Mouse (Mus musculus): ENCODE results near the gene Upk2. TPM values are rescaled to one million over a fixed set of nuclear protein-coding genes. Genes with fewer than 3 reads are reported as not detected.
A peak's percentile ranks its signal among the peaks of the same experiment; 100 is the strongest.

The Upk2 gene
- polyA plus RNA-seq (2012; rRNA removed) (0.33 and 0.91 TPM in 2 replicates), polyA plus RNA-seq (2014; fragmentation: Nextera tagmentation; extraction: Ambion mirVana) (0.40 TPM in 1 of 2 replicates, not detected in the other)

DNA sequence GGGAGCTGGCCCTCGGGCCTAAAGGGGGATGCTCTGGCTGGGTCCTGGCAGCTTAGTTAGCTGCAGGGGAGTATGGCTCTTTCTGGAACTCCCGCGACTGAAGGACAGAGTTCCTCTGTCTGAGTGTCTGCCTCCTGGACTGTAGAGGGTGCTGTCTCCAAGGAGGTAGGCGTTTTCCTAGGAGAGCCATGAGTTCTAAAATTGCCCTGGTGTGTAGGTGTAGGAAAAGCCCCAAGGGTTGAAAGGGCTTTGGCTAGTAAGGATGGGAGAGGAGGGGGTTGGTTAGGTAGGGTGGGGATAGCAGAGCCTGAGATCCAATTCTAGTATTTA is at the start of gene Upk2:
Upk2 (minus strand) TSS at position 86 of the 330 bp plus-strand sequence.
- 21% methylated on average over 4 of the region's 4 CpGs for WGBS

DNA sequence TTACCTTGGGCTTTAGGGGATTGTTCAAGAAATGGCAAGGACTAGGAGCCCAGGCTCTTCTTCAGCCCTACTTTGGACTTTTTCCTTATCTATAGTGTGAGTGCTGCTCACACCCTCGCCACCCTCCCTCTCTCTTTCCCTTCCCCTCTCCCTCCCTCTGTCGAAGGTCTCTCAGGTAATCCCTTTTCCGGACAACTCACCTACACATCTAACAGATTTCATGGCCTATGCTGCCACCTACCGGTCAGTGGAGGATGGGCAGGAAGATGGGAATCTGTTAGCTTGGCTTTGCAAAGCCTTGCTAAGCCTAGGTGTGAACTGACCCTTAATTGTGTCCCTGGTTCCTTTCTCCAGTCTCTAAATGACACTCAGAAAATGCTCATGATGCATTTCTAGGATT is 47.2 kb upstream of the Upk2 start:
- Histone ChIP-seq H3K27me3 (ENCODE audit: control insufficient read depth, insufficient read depth, low read length) (no peaks in the 10 kb centered on the region), H3K9me3 (ENCODE audit: control insufficient read depth, low read length) (no peaks in the 10 kb centered on the region), H3K9ac (ENCODE audit: low read depth, low read length, severe bottlenecking) (0 out of 2 replicates have a peak overlapping the region, but pooled peaks have one; percentile 4), H3K4me2 (replicated peaks; ENCODE audit: low read depth, low read length, severe bottlenecking) (peak overlapping the region; percentile 91), H3K4me1 (ENCODE audit: control insufficient read depth, insufficient read depth, low read length) (peaks cover 46% of the 10 kb centered on the region), H3K27ac (replicated peaks; ENCODE audit: low read depth, low read length) (peak overlapping the region; percentile 68), H3K36me3 (ENCODE audit: control insufficient read depth, insufficient read depth, low read length) (peaks cover 59% of the 10 kb centered on the region), H3K4me3 (replicated peaks; ENCODE audit: low read length) (peak overlapping the region; percentile 45)
- no peak for TF ChIP-seq POLR2A (IDR thresholded peaks at IDR 0.05; ENCODE audit: borderline replicate concordance, extremely low read depth, insufficient read depth, insufficient read length)
- ATAC-seq (ENCODE audit: low FRiP score, low read depth) (no peak), DNase-seq (ENCODE audit: low spot score) (peak; percentile 88)
- 0% methylated on average over 4 of the region's 4 CpGs for WGBS

More for the DNA sequence above, at the start of gene Upk2:
- Histone ChIP-seq H3K9ac (ENCODE audit: low read depth, low read length, severe bottlenecking) (no peak within 1 kb of the TSS), H3K4me1 (ENCODE audit: control insufficient read depth, insufficient read depth, low read length) (no peaks in the 10 kb centered on the region), H3K27ac (replicated peaks; ENCODE audit: low read depth, low read length) (no peak within 1 kb of the TSS), H3K36me3 (ENCODE audit: control insufficient read depth, insufficient read depth, low read length) (no peaks in the 10 kb centered on the region), H3K4me2 (replicated peaks; ENCODE audit: low read depth, low read length, severe bottlenecking) (no peak within 1 kb of the TSS), H3K4me3 (replicated peaks; ENCODE audit: low read length) (no peak within 1 kb of the TSS), H3K9me3 (ENCODE audit: control insufficient read depth, low read length) (no peaks in the 10 kb centered on the region), H3K27me3 (ENCODE audit: control insufficient read depth, insufficient read depth, low read length) (no peaks in the 10 kb centered on the region)
- TF ChIP-seq POLR2A (IDR thresholded peaks at IDR 0.05; ENCODE audit: borderline replicate concordance, extremely low read depth, insufficient read depth, insufficient read length): no peak
- ATAC-seq (ENCODE audit: low FRiP score, low read depth): no peak
- DNase-seq (ENCODE audit: low spot score): no peak

DNA sequence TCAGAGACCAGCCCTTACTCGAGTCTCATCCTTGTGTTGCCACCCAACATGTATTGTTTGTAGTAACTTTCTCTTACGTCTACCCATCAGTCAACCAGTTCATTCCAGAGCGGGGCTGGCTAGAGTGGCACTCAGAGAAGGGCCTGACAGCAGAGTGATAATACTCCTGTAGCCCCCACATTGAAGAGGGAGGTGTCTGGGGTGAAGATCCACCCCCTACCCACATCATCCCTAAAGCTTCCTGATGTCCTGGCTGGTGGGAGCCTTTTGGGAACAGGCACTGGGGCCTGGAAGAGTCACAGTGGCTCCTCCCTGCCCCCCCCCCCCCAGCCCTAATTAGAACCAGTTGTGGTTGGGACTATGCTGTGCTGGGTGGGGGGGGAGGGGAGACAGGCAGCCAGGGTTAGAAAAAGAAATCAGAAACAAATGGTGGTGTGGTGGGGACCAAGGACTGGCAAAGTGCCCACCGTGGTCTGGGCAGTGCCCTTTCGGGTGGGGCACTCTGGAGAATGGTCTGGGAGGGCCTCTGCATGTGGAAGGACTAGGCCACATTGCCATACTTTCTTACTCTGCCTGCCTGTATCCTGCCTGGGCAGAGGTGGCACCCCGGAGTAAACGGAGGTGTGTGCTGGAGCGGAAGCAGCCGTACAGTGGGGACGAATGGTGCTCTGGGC is 46.6 kb upstream of the Upk2 start:
- Histone ChIP-seq H3K27me3 (ENCODE audit: control insufficient read depth, insufficient read depth, low read length) (no peaks in the 10 kb centered on the region), H3K4me1 (ENCODE audit: control insufficient read depth, insufficient read depth, low read length) (peaks cover 53% of the 10 kb centered on the region), H3K36me3 (ENCODE audit: control insufficient read depth, insufficient read depth, low read length) (peaks cover 53% of the 10 kb centered on the region), H3K9ac (ENCODE audit: low read depth, low read length, severe bottlenecking) (0 out of 2 replicates have a peak overlapping the region, but pooled peaks have one; percentile 4), H3K4me3 (replicated peaks; ENCODE audit: low read length) (peak overlapping the region; percentile 45), H3K27ac (replicated peaks; ENCODE audit: low read depth, low read length) (peak overlapping the region; percentile 68), H3K4me2 (replicated peaks; ENCODE audit: low read depth, low read length, severe bottlenecking) (peak overlapping the region; percentile 91), H3K9me3 (ENCODE audit: control insufficient read depth, low read length) (no peaks in the 10 kb centered on the region)
- ATAC-seq (ENCODE audit: low FRiP score, low read depth) (no peak), DNase-seq (ENCODE audit: low spot score) (no peak)
- no peak for TF ChIP-seq POLR2A (IDR thresholded peaks at IDR 0.05; ENCODE audit: borderline replicate concordance, extremely low read depth, insufficient read depth, insufficient read length)
- WGBS: 16% methylated on average over 10 of the region's 10 CpGs

DNA sequence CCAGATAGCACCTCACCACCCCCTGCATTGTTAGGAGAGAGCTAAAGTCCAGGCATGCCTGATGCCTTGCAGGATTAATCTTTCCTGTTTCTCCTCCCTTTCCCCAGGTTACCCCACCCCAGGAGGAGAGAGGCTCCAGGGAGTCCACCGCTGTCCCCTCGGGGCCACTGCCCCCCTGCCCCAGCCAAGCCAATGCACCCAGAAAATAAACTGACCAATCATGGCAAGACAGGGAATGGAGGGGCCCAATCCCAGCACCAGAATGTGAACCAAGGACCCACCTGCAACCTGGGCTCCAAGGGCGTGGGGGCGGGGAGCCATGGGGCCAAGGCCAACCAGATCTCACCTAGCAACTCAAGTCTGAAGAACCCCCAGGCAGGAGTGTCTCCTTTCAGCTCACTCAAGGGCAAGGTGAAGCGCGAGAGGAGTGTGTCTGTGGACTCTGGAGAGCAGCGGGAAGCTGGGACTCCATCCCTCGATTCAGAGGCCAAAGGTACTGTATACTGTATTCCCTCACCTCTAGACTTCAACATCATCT is 45.9 kb upstream of the Upk2 start:
- H3K9me3 ChIP-seq (ENCODE audit: control insufficient read depth, low read length): no peaks in the 10 kb centered on the region
- no peak for ATAC-seq (ENCODE audit: low FRiP score, low read depth)
- TF ChIP-seq POLR2A (IDR thresholded peaks at IDR 0.05; ENCODE audit: borderline replicate concordance, extremely low read depth, insufficient read depth, insufficient read length): no peak
- peak overlapping the region; percentile 45 for H3K4me3 ChIP-seq (replicated peaks; ENCODE audit: low read length)
- no peaks in the 10 kb centered on the region for H3K27me3 ChIP-seq (ENCODE audit: control insufficient read depth, insufficient read depth, low read length)
- H3K27ac ChIP-seq (replicated peaks; ENCODE audit: low read depth, low read length): peak overlapping the region; percentile 68
- H3K9ac ChIP-seq (ENCODE audit: low read depth, low read length, severe bottlenecking): no peak overlapping the region
- DNase-seq (ENCODE audit: low spot score): no peak
- WGBS: 21% methylated on average over 8 of the region's 8 CpGs
- H3K4me2 ChIP-seq (replicated peaks; ENCODE audit: low read depth, low read length, severe bottlenecking): peak overlapping the region; percentile 91
- H3K4me1 ChIP-seq (ENCODE audit: control insufficient read depth, insufficient read depth, low read length): peaks cover 59% of the 10 kb centered on the region
- H3K36me3 ChIP-seq (ENCODE audit: control insufficient read depth, insufficient read depth, low read length): peaks cover 48% of the 10 kb centered on the region

DNA sequence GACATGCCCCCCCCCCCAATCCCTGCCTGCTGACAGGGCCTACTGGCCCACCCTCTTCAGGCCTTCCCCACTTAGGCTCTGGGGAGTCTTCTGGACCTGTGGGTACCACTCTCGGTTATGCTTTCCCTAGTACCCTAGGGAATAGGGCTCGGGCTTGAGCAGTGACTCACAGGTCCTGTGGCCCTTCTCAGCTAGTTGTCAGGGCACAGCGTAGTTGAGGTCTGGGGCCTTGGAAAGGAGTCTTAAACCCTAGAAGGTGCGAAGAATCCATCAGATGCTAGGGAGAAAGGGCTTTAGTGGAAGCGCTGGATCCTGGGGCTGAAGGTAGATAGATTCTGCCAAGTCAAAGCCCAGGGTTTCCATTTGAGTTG is 45.4 kb upstream of the Upk2 start:
- DNase-seq (ENCODE audit: low spot score): no peak

More for the DNA sequence above, 45.4 kb upstream of the Upk2 start:
- Histone ChIP-seq H3K4me2 (replicated peaks; ENCODE audit: low read depth, low read length, severe bottlenecking) (peak overlapping the region; percentile 91), H3K36me3 (ENCODE audit: control insufficient read depth, insufficient read depth, low read length) (peaks cover 43% of the 10 kb centered on the region), H3K9ac (ENCODE audit: low read depth, low read length, severe bottlenecking) (peak overlapping the region; percentile 70; the same call in 1 of the 2 replicates), H3K9me3 (ENCODE audit: control insufficient read depth, low read length) (no peaks in the 10 kb centered on the region), H3K4me3 (replicated peaks; ENCODE audit: low read length) (peak overlapping the region; percentile 45), H3K27me3 (ENCODE audit: control insufficient read depth, insufficient read depth, low read length) (no peaks in the 10 kb centered on the region), H3K4me1 (ENCODE audit: control insufficient read depth, insufficient read depth, low read length) (peaks cover 64% of the 10 kb centered on the region), H3K27ac (replicated peaks; ENCODE audit: low read depth, low read length) (peak overlapping the region; percentile 97)
- ATAC-seq (ENCODE audit: low FRiP score, low read depth): no peak
- WGBS: 11% methylated on average over 5 of the region's 5 CpGs
- no peak for TF ChIP-seq POLR2A (IDR thresholded peaks at IDR 0.05; ENCODE audit: borderline replicate concordance, extremely low read depth, insufficient read depth, insufficient read length)
